Mouse (Mus musculus) stomach, embryonic 15.5 days (tissue): ENCODE results near the gene Hagh. TPM values are rescaled to one million over a fixed set of nuclear protein-coding genes. Genes with fewer than 3 reads are reported as not detected.

ENCODE experiments used
- ATAC-seq: fragments of 200-750 bp; cut with Nextera tagmentation; 2 replicates; pipeline ENCODE4 v1.8.0; 2017; ENCODE audit warnings: low read depth, moderate number of reproducible peaks, moderate TSS enrichment; ENCODE audit not compliant: insufficient read depth, low FRiP score
- H3K27ac ChIP-seq: fragments of 300-500 bp; sonication (generic); 2 replicates; pipeline ENCODE4 v1.5.1; 2015; ENCODE audit warnings: mild to moderate bottlenecking, inconsistent platforms
- H3K27me3 ChIP-seq: fragments of 300-500 bp; sonication (generic); replicated peaks from 2 replicates; pipeline ENCODE4 v1.6.1; 2015; ENCODE audit warnings: inconsistent platforms
- H3K36me3 ChIP-seq: fragments of 300-500 bp; sonication (generic); 2 replicates; pipeline ENCODE4 v1.6.1; 2015; ENCODE audit warnings: inconsistent platforms
- H3K4me1 ChIP-seq: fragments of 300-500 bp; sonication (generic); 2 replicates; pipeline ENCODE4 v1.6.1; 2015; ENCODE audit warnings: inconsistent platforms
- H3K4me2 ChIP-seq: fragments of 300-500 bp; sonication (generic); 2 replicates; pipeline ENCODE4 v1.6.1; 2015; ENCODE audit warnings: mild to moderate bottlenecking, inconsistent platforms
- H3K4me3 ChIP-seq: fragments of 300-500 bp; sonication (generic); replicated peaks from 2 replicates; pipeline ENCODE4 v1.5.1; 2015; ENCODE audit warnings: inconsistent platforms
- H3K9ac ChIP-seq: fragments of 300-500 bp; sonication (generic); 2 replicates; pipeline ENCODE4 v1.6.1; 2015; ENCODE audit warnings: inconsistent platforms
- H3K9me3 ChIP-seq: fragments of 300-500 bp; sonication (generic); 2 replicates; pipeline ENCODE4 v1.6.1; 2016; ENCODE audit warnings: inconsistent platforms
- WGBS: fragments of 180-500 bp; shearing (Covaris S2); methylation state at CpG from one replicate; pipeline ENCODE4 v1.1.7; 2015; 5-methylcytosine and 5-hydroxymethylcytosine counted together
- polyA plus RNA-seq: library from polyadenylated mRNA; unstranded; fragments of >200 nt; fragmentation: Nextera tagmentation; extraction: Ambion mirVana; gene quantifications from 2 replicates; pipeline ENCODE4 v1.2.1, GENCODE M21; 2015

Gene Hagh
- polyA plus RNA-seq, 1 experiment from 2014 or later, result 49.1 TPM

DNA sequence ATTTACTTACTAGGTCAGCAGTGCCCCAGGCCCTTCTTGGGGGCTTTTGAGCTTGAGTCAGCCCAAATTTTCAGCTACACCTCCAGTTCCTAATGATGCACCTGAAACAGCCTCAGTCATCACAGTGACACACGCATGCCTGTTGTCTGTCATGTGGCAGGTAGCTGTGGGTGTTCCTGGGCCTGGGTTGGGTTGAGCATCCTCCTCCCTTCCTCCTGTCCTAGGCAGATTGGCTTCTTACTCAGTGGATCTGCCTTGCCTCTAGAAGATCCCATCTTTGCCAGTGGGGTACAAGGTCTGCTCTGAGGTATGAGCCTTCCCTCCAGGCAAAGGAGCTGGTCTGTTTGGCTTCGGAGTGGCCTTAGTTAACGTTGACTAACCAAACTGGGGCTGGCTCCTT is 48.9 kb downstream of the Hagh start:
- Histone ChIP-seq H3K9me3 (no peaks in the 10 kb centered on the region), H3K27ac (no peak overlapping the region), H3K9ac (no peak overlapping the region), H3K27me3 (no peaks in the 10 kb centered on the region), H3K4me3 (no peak overlapping the region), H3K4me1 (peaks cover 28% of the 10 kb centered on the region), H3K36me3 (peaks cover 33% of the 10 kb centered on the region), H3K4me2 (no peak overlapping the region)
- 86% methylated on average over 3 of the region's 3 CpGs for WGBS
- no peak for ATAC-seq

DNA sequence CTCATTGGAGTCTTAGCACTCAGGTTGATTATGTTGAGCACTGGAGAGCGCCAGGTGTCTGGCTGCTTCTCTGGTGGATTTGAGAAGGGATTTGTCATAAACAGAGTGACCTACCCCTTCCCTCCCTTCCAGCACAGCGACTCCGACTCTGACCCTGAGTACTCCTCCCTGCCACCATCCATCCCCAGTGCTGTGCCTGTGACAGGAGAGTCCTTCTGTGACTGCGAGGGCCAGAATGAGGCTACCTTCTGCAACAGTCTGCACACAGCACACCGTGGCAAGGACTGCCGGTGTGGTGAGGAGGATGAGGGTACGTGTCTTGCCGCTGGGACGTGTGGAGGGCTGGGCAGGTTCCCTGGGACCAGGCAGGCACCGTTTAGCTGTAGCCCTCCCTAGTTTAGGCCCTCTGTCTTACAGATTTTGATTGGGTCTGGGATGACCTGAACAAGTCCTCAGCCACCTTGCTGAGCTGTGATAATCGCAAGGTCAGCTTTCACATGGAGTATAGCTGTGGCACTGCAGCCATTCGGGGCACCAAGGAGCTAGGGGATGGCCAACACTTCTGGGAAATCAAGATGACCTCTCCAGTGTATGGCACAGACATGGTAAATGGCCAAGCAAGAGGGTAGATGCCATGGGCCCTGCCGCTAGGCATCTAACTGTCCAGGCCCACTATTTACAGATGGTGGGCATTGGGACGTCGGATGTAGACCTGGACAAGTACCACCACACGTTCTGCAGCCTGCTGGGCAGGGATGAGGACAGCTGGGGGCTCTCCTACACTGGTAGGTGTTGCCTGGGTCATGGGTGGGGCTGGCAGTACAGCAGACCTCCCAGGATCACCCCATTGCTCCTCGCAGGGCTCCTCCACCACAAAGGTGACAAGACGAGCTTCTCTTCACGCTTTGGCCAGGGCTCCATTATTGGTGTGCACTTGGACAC is 50.5 kb downstream of the Hagh start:
- no peaks in the 10 kb centered on the region for H3K27me3 ChIP-seq
- peaks cover 33% of the 10 kb centered on the region for H3K36me3 ChIP-seq
- peaks cover 27% of the 10 kb centered on the region for H3K4me1 ChIP-seq
- no peaks in the 10 kb centered on the region for H3K9me3 ChIP-seq
- WGBS, result 80% methylated on average over 19 of the region's 19 CpGs
- no peak overlapping the region for H3K27ac ChIP-seq
- no peak overlapping the region for H3K4me2 ChIP-seq
- no peak overlapping the region for H3K4me3 ChIP-seq
- H3K9ac ChIP-seq, result no peak overlapping the region
- ATAC-seq, result no peak

DNA sequence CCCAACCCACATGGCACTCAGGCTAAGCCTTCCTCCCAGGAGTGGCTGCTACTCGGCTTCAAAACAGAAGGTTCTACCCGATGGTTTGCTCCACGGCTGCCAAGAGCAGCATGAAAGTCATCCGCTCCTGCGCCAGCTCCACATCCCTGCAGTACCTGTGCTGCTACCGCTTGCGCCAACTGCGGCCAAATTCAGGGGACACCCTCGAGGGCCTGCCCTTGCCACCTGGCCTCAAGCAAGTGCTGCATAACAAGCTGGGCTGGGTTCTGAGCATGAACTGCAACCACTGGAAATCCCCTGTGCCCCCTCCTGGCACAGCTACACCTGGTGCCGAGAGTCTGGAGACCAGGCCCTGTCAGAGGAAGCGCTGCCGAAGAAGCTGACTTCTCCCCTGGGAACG is 51.4 kb downstream of the Hagh start:
- no peak overlapping the region for H3K4me3 ChIP-seq
- WGBS, result 82% methylated on average over 13 of the region's 13 CpGs
- no peaks in the 10 kb centered on the region for H3K27me3 ChIP-seq
- peaks cover 30% of the 10 kb centered on the region for H3K4me1 ChIP-seq
- no peak for ATAC-seq
- H3K36me3 ChIP-seq, result peaks cover 33% of the 10 kb centered on the region
- H3K27ac ChIP-seq, result no peak overlapping the region
- no peak overlapping the region for H3K4me2 ChIP-seq
- no peak overlapping the region for H3K9ac ChIP-seq
- H3K9me3 ChIP-seq, result no peaks in the 10 kb centered on the region

- Histone ChIP-seq H3K9ac (no peak overlapping the region), H3K4me3 (no peak overlapping the region), H3K4me1 (peaks cover 31% of the 10 kb centered on the region), H3K27me3 (no peaks in the 10 kb centered on the region), H3K4me2 (no peak overlapping the region), H3K9me3 (no peaks in the 10 kb centered on the region), H3K27ac (no peak overlapping the region), H3K36me3 (peaks cover 35% of the 10 kb centered on the region)
- no peak for ATAC-seq
- 91% methylated on average over 12 of the region's 12 CpGs for WGBS
Measured at GRCm38 (mm10) chr17:24892785-24893184, 52.8 kb downstream of the Hagh start.

DNA sequence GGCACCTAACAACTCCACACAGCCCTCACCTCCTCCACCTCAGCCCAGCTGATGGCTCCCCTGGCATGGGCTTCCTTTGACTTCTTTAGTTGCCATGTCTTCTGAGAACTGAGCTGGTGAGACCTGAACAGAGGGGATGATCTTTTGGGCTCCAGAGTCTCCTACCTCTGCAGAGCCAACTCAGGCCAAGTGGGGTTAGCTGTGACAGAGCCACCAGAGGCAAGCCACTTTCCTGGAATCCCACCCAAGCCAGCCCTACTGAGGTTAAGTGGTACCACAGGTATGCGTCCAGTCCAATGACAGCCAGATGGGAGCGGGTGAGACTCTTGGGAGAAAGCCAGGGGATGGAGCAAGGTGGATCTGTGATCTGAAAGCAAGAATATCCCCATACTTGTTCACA is 53.3 kb downstream of the Hagh start:
- Histone ChIP-seq H3K4me3 (no peak overlapping the region), H3K9me3 (no peaks in the 10 kb centered on the region), H3K27ac (no peak overlapping the region), H3K4me1 (peaks cover 28% of the 10 kb centered on the region), H3K27me3 (no peaks in the 10 kb centered on the region), H3K36me3 (peaks cover 39% of the 10 kb centered on the region), H3K9ac (no peak overlapping the region), H3K4me2 (no peak overlapping the region)
- ATAC-seq, result no peak
- WGBS, result 96% methylated on average over 2 of the region's 2 CpGs

GRCm38 (mm10) chr17:24894061-24894994 is 54.4 kb downstream of the Hagh start:
- whole genome bisulfite sequencing, result 10% methylated on average over 31 of the region's 31 CpGs
- no peaks in the 10 kb centered on the region for H3K27me3 ChIP-seq
- H3K4me2 ChIP-seq, result peak overlapping the region; percentile 86
- H3K27ac ChIP-seq, result peak overlapping the region; percentile 85
- H3K4me3 ChIP-seq, result peak overlapping the region; percentile 84
- ATAC-seq, result no peak
- H3K9ac ChIP-seq, result peak overlapping the region; percentile 75
- peaks cover 44% of the 10 kb centered on the region for H3K36me3 ChIP-seq
- H3K9me3 ChIP-seq, result no peaks in the 10 kb centered on the region
- peaks cover 27% of the 10 kb centered on the region for H3K4me1 ChIP-seq

- H3K4me1 ChIP-seq, result peaks cover 27% of the 10 kb centered on the region
- H3K27me3 ChIP-seq, result no peaks in the 10 kb centered on the region
- H3K9me3 ChIP-seq, result no peaks in the 10 kb centered on the region
- peak within 1 kb of the TSS; percentile 85 for H3K27ac ChIP-seq
- peak within 1 kb of the TSS; percentile 75 for H3K9ac ChIP-seq
- WGBS, result under 1% methylated on average over 62 of the region's 62 CpGs
- peak within 1 kb of the TSS; percentile 86 for H3K4me2 ChIP-seq
- peak within 1 kb of the TSS; percentile 84 for H3K4me3 ChIP-seq
- peak; percentile 28; the same call in 1 of the 2 replicates for ATAC-seq
- H3K36me3 ChIP-seq, result peaks cover 48% of the 10 kb centered on the region
Measured at GRCm38 (mm10) chr17:24894995-24895547, 55.1 kb downstream of the Hagh start, which contains the start of the genes Eme2 and Mrps34. Eme2 (minus strand) TSS chr17:24895087. Mrps34 (plus strand) TSS chr17:24895116.

DNA sequence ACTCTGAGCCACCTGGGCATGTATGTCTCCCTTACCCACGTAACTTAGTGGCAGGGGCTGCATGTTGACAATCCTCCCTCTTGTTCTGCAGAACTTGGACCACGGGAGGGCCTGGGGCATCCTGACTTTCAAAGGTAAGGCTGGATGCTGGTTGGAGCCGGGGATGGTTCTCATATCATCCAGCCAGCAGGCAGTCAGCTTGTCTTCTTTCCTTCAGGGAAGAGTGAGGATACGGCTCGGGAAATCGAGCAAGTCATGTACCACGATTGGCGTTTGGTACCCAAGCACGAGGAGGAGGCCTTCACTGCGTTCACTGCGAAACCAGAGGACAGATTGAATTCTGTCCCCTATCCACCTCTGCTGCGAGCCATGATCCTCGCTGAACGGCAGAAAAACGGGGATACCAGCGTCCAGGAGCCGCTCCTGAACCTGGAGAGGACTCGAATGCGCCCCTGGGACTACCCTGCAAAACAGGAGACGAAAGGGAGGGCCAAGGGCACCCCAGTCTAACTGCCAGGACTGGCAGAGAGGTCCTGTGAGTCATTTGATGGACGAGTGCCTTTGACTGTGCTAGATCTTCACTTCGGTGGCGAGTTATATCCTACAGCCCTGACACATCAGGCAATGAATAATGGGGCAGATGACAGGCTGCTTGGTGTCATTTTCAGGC is 55.8 kb downstream of the Hagh start:
- Histone ChIP-seq H3K36me3 (peaks cover 53% of the 10 kb centered on the region), H3K4me2 (peak overlapping the region; percentile 86), H3K9ac (peak overlapping the region; percentile 75; the same call in 1 of the 2 replicates), H3K27me3 (no peaks in the 10 kb centered on the region), H3K27ac (peak overlapping the region; percentile 85), H3K4me3 (peak overlapping the region; percentile 84), H3K4me1 (peaks cover 27% of the 10 kb centered on the region), H3K9me3 (no peaks in the 10 kb centered on the region)
- ATAC-seq, result no peak
- WGBS, result 11% methylated on average over 23 of the region's 23 CpGs

- Histone ChIP-seq H3K4me2 (peak within 1 kb of the TSS; percentile 86), H3K36me3 (peaks cover 53% of the 10 kb centered on the region), H3K4me3 (peak within 1 kb of the TSS; percentile 84), H3K9ac (peak within 1 kb of the TSS; percentile 75), H3K27me3 (no peaks in the 10 kb centered on the region), H3K9me3 (no peaks in the 10 kb centered on the region), H3K4me1 (peaks cover 27% of the 10 kb centered on the region), H3K27ac (peak within 1 kb of the TSS; percentile 85)
- peak; percentile 72 for ATAC-seq
- WGBS, result 1% methylated on average over 49 of the region's 50 CpGs
Measured at GRCm38 (mm10) chr17:24896241-24896992, 56.5 kb downstream of the Hagh start, which contains the start of gene Nme3. Nme3 (plus strand) TSS chr17:24896500.

DNA sequence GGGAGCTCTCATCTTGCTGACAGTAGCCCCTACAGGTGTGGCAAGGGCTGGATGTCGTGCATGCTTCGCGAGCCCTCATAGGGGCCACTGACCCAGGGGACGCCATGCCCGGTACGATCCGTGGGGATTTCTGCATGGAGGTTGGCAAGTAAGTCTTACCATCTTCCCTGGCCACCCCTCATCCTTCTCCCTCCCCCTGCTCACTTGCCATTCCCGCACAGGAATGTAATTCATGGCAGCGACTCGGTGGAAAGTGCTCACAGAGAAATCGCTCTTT is 57.0 kb downstream of the Hagh start:
- no peak for ATAC-seq
- H3K4me1 ChIP-seq, result peaks cover 27% of the 10 kb centered on the region
- peak overlapping the region; percentile 85; the same call in 1 of the 2 replicates for H3K27ac ChIP-seq
- peaks cover 53% of the 10 kb centered on the region for H3K36me3 ChIP-seq
- peak overlapping the region; percentile 68 for H3K9ac ChIP-seq
- H3K4me3 ChIP-seq, result peak overlapping the region; percentile 84
- no peaks in the 10 kb centered on the region for H3K27me3 ChIP-seq
- 22% methylated on average over 11 of the region's 11 CpGs for WGBS
- H3K4me2 ChIP-seq, result peak overlapping the region; percentile 86
- no peaks in the 10 kb centered on the region for H3K9me3 ChIP-seq
